In the genomic region with DNA sequence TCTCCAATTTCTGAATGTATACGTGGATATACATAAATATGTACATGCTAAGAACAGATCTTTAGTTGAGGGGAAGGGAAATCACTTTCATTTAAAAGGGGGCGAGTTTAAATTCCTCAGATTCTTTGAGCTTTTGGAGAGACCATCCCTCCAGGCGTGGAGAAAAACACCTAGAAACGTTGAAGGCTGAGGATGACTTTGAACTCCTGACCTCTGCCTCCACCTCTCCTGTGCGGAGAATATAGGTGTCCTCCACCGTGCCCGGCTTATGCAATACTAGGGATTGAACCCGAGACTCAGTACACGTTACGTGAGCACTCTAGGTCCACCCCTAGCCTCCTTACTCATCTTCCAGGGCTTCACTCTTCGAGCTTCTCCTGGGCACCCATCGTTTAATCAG, we compare ENCODE assay signal across 22 mouse cellular contexts. TPM values are rescaled to one million over a fixed set of nuclear protein-coding genes. Genes with fewer than 3 reads are reported as not detected.
DNase-seq lines count a peak whose midpoint lies in the region; ATAC-seq and TF ChIP-seq lines count a peak whose summit lies in the region.
"Had no signal": no experiment of that assay in that cellular context is flagged by ENCODE, and none has a peak within 500 bp of the region (broad histone marks: within the 10 kb centered on the region; RNA-seq: fewer than 3 reads in every experiment).

No protein-coding gene starts in this region.

- ATAC-seq in forebrain, embryonic 11.5 days (replicated peaks; ENCODE audit: low FRiP score): no peak
- ATAC-seq: forebrain, embryonic 13.5 days; forebrain, embryonic 15.5 days; forebrain, postnatal 0 days had no signal

- intact Hi-C loops in heart, postnatal 36 days (cut with DNase I): no loop called here

- no peaks in the 10 kb centered on the region for H3K9me3 ChIP-seq in ES-Bruce4 (replicated peaks; ENCODE audit: control insufficient read depth, insufficient read depth, low read length, poor library complexity, severe bottlenecking)
- H3K9me3 ChIP-seq in forebrain, embryonic 11.5 days (ENCODE audit: control insufficient read depth, low read length): no peaks in the 10 kb centered on the region
- H3K9me3 ChIP-seq: embryonic facial prominence, embryonic 13.5 days; embryonic facial prominence, embryonic 15.5 days; forebrain, embryonic 10.5 days; forebrain, embryonic 13.5 days; forebrain, embryonic 15.5 days had no signal

- DNase-seq in ES-CJ7 (ENCODE audit: low read depth, low spot score) (peak; percentile 67), ZHBTc4 (ENCODE audit: low read depth, low spot score) (peak; percentile 39)
- DNase-seq in forebrain, embryonic 11.5 days (ENCODE audit: low spot score): no peak
- DNase-seq in heart, postnatal 36 days: no peak
- DNase-seq: adrenal gland, adult 2 months; adrenal gland, postnatal 10 days; adrenal gland, postnatal 25 days; cerebellum, adult 11 months; cerebellum, adult 18-20 months; cerebellum, adult 8-10 months; cerebellum, adult 9-11 months; cerebellum, postnatal 14 days; cerebellum, postnatal 36 days; embryo, embryonic 11 days; forebrain, postnatal 0 days had no signal

- H3K4me3 ChIP-seq in ES-Bruce4 (ENCODE audit: low read depth, low read length): no peak overlapping the region
- H3K4me3 ChIP-seq in forebrain, embryonic 11.5 days (ENCODE audit: low read depth, low read length): no peak overlapping the region
- H3K4me3 ChIP-seq: embryonic facial prominence, embryonic 13.5 days; embryonic facial prominence, embryonic 15.5 days; erythroblast, embryonic 14.5 days; forebrain, embryonic 10.5 days; forebrain, embryonic 13.5 days; forebrain, embryonic 15.5 days had no signal

- 0 out of 2 replicates have a peak, but pooled peaks have one; percentile 20 for TF ChIP-seq EP300 in ES-Bruce4 (IDR thresholded peaks at IDR 0.05; ENCODE audit: insufficient read depth, low read depth, low read length)

- H3K9ac ChIP-seq in ES-Bruce4 (ENCODE audit: low read depth, poor library complexity, severe bottlenecking): no peak overlapping the region; the same call in 1 of the 2 replicates
- no peak overlapping the region for H3K9ac ChIP-seq in forebrain, embryonic 11.5 days (ENCODE audit: low read length)
- H3K9ac ChIP-seq: embryonic facial prominence, embryonic 13.5 days; embryonic facial prominence, embryonic 15.5 days; forebrain, embryonic 13.5 days; forebrain, embryonic 15.5 days; forebrain, postnatal 0 days had no signal

- no peaks in the 10 kb centered on the region; the same call in 1 of the 2 replicates for H3K27me3 ChIP-seq in ES-Bruce4 (ENCODE audit: control insufficient read depth, insufficient read depth, low read length, poor library complexity, severe bottlenecking)
- H3K27me3 ChIP-seq in forebrain, embryonic 11.5 days (ENCODE audit: control insufficient read depth, insufficient read depth, low read length): no peaks in the 10 kb centered on the region
- H3K27me3 ChIP-seq: embryonic facial prominence, embryonic 13.5 days; embryonic facial prominence, embryonic 15.5 days; forebrain, embryonic 13.5 days; forebrain, embryonic 15.5 days had no signal

- no peak overlapping the region for H3K27ac ChIP-seq in ES-Bruce4 (ENCODE audit: insufficient read depth, low read length)
- no peak overlapping the region for H3K27ac ChIP-seq in forebrain, embryonic 11.5 days (ENCODE audit: low read depth, low read length)
- H3K27ac ChIP-seq: embryonic facial prominence, embryonic 13.5 days; embryonic facial prominence, embryonic 15.5 days; forebrain, embryonic 10.5 days; forebrain, embryonic 13.5 days; forebrain, embryonic 15.5 days had no signal

- peaks cover 1% of the 10 kb centered on the region for H3K4me1 ChIP-seq in ES-Bruce4 (ENCODE audit: control insufficient read depth, insufficient read depth, low read length)
- H3K4me1 ChIP-seq in forebrain, embryonic 11.5 days (replicated peaks; ENCODE audit: control insufficient read depth, insufficient read depth, low read length): no peaks in the 10 kb centered on the region
- H3K4me1 ChIP-seq: embryonic facial prominence, embryonic 13.5 days; embryonic facial prominence, embryonic 15.5 days; forebrain, embryonic 13.5 days; forebrain, embryonic 15.5 days had no signal

- no peak overlapping the region for H3K4me2 ChIP-seq in forebrain, embryonic 11.5 days (ENCODE audit: low read depth, low read length, severe bottlenecking)
- H3K4me2 ChIP-seq: embryonic facial prominence, embryonic 13.5 days; embryonic facial prominence, embryonic 15.5 days; forebrain, embryonic 13.5 days; forebrain, embryonic 15.5 days had no signal

- 80% methylated on average over 12 of the region's 12 CpGs for WGBS in forebrain, embryonic 11.5 days

- H3K36me3 ChIP-seq in ES-Bruce4 (ENCODE audit: control insufficient read depth, insufficient read depth, low read length, poor library complexity, severe bottlenecking): no peaks in the 10 kb centered on the region
- no peaks in the 10 kb centered on the region for H3K36me3 ChIP-seq in forebrain, embryonic 11.5 days (ENCODE audit: control insufficient read depth, insufficient read depth, low read length)
- H3K36me3 ChIP-seq: embryonic facial prominence, embryonic 13.5 days; embryonic facial prominence, embryonic 15.5 days; forebrain, embryonic 10.5 days; forebrain, embryonic 15.5 days had no signal

- TF ChIP-seq CTCF in ES-Bruce4 (IDR thresholded peaks at IDR 0.05; ENCODE audit: low read depth, low read length): no peak

- no peak for TF ChIP-seq POLR2A in ES-Bruce4 (IDR thresholded peaks at IDR 0.05; ENCODE audit: insufficient read depth, low read length)

RNA-seq across cellular contexts. Expression of gene Znrf1, which starts 4.7 kb away (rescaled TPM):
- polyA plus RNA-seq in ES-Bruce4 (2011; ENCODE audit: insufficient read depth, insufficient read length, low read depth, missing spikeins): 37.7 and 38.5 TPM in 2 replicates
- polyA plus RNA-seq in forebrain, embryonic 11.5 days (2014; fragmentation: Nextera tagmentation; extraction: Ambion mirVana): 64.1 and 71.5 TPM in 2 replicates
- 10 to 100 TPM; 56.4 to 59.3 TPM for total RNA-seq in heart, postnatal 36 days (2021)

RNA-seq across cellular contexts. Expression of gene Wdr59, which starts 9.3 kb away (rescaled TPM):
- polyA plus RNA-seq in ES-Bruce4 (2011; ENCODE audit: insufficient read depth, insufficient read length, low read depth, missing spikeins): 16.8 and 17.2 TPM in 2 replicates
- polyA plus RNA-seq in forebrain, embryonic 11.5 days (2014; fragmentation: Nextera tagmentation; extraction: Ambion mirVana): 3.4 and 3.7 TPM in 2 replicates
- total RNA-seq in heart, postnatal 36 days (2021): 1 to 10 TPM; 7.4 to 8.5 TPM

Comparison
In these comparisons a context has a peak if more than half of its experiments do, and no peak if none do; other contexts are left out.
1. DNase-seq: peak in ES-CJ7 (single experiment) and ZHBTc4 (single experiment); none in forebrain, embryonic 11.5 days (single experiment) and heart, postnatal 36 days (0 of 2).